Mouse (Mus musculus) 3T3-L1 (cell line): ENCODE data around the gene Fkbpl.
A peak's percentile ranks its signal among the peaks of the same experiment; 100 is the strongest.

Experiments used
- DNase-seq: peaks from one replicate; pipeline ENCODE4 v3.0.0-alpha.2; 2015; ENCODE audit warnings: low read depth, low spot score

Fkbpl gene

DNA sequence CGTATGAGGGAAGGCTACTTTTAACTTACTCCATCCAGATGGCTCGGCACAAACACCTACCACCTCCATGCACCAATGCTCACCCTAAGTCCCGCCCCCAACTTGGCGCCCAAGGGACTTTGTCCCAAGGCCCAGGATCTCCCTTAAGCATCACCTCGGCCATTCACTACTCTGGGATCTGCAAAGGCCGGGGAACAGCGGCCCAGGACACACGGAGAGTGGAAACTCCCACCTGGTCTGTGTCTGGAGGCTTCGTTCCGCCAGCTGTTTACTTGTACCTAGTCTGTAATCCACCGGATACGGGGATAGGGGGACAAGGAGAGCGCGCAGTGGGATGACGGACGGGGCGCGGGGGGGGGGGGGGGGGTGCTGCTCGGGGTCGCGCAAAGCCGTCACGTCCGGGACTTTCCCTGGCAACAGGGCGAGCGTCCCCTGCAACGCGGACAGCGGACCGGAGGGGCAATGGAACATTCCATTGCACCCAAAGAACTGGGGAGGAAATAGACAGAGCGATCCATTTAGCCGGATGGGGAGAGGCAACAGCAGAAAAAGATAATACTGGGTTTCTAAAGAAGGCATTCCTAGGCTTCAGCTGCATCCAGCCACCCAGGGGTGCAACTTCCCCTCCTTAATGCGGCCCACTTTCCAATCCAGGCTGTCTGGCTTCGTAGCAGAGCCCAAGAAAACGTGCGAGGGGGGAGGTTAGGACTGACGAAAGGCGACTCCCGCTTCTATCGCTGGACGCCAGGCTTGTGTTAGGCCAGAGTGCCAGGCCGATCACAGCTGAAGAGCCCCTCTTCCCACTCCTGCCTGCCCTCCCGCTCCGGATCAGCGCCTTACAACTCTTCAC, 17.2 kb upstream of the Fkbpl start:
- peak; percentile 91 for DNase-seq

DNA sequence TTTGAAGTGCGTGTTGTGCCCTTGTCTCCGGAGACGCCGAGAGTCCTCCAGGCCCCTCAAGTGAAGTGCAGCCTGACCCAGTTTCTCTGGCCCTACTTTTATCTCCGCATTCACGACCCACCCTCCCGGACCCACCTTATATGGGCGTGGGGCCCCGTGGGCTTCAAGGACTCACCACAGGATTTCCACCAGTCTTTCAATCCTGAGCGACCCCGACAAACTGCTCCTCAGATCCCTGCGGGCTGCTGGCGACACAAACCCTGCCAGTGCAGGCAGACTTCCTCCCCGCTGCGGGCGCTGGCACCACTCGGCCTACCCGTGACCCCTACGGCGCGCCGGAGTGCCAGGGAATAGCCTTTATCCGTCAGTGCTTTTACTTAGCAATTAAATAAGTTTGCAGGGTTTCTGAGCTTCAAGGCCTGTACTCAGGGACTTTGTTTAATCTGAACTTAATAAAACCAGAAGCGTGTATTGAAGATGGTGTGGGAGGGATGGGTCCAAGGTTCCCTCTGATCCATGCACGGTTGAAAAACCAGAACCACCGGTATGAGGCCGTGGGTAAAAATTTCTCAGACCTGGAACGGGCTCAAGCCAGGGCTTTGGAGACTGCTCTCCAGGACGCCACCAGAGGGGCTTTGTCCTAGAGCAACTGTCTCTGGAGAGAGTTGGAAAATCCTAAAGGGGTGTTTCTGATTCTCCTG, 16.5 kb upstream of the Fkbpl start, which contains the start of gene Ppt2:
Gene Ppt2, minus strand, starts transcription at position 568 of the 701 bp plus-strand sequence.
- peak; percentile 45 for DNase-seq

DNA sequence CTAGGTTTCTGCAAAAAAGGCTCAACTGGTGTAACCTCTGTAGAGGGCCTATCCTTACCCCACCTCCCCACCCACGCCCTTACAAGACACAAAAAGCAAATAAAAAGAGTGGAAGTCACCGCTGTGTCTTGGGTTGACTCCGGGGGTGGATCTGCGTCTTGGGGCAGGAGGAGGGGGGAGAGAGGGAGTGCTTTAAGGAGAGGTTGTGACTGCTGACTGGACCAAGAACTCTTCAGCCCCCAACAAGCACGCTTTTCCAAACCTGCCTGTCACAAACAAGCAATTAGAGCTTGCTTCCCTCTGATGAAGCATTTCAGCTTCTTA, 16.0 kb upstream of the Fkbpl start:
- no peak for DNase-seq

DNA sequence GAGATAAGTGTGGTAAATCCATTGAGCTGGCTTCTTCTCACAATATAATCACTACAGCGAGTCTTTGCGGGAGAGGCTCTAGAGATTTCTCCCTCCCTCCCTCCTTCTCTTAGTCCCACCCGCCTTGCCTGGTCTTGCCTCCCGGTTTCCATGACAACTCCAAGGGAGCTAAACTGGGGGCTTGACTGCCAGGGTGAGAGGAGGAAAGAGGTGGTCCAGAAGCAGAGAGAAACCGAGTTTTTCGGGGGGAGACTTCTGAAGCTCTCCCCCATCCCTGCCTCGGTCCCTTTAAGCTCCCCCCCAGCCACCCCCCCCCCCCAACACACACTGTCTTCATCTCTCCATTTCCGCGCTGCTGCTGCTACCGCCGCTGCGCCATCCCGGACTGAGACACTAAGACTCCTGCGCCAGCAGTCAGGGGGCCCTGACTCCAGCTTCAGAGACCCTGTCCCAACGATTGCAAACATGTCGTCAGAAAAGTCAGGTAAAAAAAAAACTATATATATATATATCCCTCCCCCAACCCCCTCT, 15.3 kb upstream of the Fkbpl start, which contains the start of gene Prrt1:
Gene Prrt1, plus strand, starts transcription at position 313 of the 531 bp plus-strand sequence.
- DNase-seq, result no peak

DNA sequence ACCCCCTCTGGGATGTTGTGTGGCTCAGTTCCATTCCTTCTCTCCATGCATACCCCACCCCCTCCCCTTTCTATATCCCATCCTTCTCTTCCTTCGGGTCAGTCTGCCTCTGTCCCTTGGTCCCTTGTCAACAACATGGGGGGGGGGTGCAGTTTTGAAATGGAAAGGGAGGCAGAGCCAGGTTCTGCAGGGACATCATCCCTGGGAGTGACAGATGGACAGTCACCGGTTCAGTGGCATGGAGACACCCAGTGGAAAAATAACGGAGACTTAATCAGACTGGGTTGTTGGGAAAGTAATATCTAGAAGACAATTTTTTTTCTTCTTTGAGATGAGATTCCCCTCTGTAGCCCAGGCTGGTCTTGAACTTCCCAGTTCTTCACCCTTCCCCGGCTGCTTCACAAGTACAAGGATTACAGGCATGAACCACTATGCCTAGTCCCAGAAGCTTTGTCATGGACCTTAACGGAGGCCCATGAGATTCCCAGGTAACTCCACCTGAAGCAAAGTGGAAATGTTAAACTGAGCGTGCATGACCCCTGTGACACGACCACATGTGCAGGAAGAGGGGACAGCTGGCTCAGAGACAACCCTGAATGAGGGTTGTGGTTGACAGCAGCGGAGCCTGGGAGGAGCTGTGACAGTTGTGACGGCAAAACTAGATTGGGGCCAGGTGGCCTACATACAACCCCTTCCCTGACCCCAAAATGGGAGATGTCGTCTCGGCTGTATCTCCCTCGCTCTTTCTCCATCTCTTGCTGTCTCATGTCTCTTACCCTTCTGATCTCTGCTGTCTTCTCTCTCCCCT, 14.6 kb upstream of the Fkbpl start:
- no peak for DNase-seq

DNA sequence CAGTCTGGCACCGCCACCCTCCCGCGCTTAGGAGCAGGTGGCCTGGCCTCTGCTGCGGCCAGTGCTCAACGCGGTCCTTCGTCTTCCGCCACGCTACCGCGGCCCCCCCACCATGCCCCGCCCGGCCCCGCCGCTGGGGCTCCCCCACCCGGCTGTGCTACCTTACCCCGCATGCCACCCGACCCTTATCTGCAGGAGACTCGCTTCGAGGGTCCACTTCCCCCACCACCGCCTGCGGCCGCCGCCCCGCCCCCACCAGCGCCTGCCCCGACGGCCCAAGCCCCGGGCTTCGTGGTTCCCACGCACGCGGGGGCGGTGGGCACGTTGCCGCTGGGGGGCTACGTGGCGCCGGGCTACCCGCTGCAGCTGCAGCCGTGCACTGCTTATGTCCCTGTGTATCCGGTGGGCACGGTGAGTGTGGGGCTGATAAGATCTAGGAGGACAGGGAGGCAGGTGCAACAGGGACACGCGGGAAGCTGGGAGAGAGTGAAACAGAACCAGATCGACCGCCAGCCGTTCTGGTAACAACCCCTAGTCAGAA, 13.7 kb upstream of the Fkbpl start:
- no peak for DNase-seq

DNA sequence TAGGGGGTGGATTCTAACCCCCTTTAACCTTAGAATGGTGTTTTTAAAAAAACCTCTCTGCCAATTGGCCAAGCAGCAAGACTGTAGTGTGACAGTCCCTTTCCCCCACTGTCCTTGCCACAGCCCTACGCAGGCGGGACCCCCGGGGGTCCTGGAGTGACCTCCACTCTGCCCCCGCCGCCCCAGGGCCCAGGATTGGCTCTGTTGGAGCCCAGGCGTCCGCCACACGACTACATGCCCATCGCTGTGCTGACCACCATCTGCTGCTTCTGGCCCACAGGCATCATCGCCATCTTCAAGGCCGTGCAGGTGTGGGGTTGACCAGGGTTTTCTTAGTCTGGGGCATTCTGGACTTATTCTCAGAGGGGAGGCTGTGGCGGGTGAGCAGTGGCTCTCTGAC, 12.9 kb upstream of the Fkbpl start:
- DNase-seq, result no peak

DNA sequence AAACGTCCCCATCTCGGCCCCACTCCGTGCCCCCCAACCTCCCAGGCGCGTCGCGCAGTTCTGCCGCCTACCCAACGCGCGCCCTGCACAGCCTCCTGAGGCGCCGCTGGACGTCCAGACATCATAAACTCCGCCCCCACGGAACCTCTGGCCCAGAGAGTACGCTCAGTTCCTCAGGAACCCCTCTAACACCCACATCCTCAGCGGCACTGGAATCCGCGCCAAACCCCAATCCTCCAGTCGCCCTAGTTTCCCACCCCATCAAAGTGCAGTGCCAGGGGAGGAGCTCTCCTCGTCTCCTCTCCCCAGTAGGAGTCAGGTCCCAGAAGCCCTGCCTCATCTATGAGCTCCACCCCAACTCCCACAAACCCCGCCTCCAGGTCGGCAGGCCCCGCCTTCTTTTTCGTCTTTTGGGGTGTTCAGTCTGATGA, 12.3 kb upstream of the Fkbpl start:
- no peak for DNase-seq

DNA sequence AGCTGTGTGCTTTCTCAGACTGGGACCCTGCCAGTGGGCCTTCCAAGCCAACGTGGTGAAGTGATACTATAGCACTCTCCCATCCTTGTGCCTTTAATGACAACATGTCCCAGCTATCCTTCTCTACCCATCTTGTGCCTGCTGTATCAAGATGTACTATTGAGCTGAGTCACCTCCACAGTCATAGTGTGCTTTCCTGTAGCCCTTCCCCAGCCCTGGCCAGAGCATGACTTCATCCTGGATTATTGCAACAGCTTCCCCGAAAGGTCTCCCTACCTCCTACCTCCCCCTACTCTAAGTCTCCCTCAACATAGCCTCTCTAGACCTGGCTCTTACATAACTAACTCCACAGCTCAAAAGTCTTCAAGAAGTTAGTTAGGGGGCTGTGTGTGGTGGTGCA, 8.9 kb upstream of the Fkbpl start:
- peak; percentile 71 for DNase-seq

DNA sequence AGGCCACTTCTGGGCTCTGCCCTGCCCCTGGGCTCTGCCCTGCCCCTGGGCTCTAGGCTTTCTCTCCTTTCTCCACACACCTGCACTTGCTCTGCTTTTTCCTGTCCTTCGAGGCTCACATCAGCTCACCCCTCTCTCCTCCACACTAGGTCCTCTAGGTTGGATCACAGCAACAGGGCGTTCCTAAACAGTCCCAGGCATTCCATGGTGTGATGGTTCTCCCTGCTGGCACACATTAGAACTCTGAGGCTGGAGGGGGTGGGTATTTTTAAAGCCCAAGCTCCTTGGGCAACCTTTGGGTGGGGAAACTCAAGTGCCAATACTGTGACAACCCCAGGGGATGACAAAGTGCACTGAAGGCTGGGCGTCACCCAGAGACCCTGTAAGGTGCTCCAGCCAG, 7.1 kb upstream of the Fkbpl start:
- no peak for DNase-seq

DNA sequence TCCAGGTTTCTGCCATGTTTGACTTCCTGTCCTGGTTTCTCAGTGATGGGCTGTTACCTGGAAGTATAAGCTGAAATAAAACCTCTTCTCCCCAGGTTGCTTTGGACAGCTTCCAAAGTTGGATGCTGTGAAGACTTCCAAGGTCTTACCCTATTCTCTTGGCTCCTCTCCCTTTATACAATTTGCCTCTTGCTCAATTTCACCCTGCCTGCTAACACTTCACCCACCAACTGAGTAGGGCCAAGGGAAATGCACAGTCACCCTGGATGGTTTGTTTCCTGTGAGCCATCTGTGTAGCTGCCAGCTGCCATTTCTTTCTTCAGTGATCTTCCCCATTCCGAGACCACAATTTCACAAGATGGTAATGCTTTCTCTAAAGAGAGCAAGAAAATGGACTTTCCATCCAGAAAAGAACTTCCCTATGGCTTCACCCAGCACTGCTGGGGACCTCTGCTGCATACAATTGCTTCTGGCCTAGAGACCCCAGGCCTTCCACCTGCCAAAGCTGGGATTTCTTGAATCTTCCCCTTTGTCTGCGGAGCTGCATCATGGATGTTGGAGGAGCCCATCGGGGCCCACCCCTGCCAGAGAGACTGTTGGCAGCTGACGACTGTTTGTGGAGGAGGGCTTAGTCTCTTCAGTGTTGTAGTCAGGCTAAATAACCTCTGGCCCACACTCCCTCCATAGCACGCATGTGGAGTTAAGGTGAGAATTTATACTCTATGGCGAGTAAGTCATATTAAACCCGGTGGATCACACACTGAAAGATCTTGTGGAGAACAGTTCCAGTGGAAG, 4.9 kb upstream of the Fkbpl start:
- peak; percentile 46 for DNase-seq

DNA sequence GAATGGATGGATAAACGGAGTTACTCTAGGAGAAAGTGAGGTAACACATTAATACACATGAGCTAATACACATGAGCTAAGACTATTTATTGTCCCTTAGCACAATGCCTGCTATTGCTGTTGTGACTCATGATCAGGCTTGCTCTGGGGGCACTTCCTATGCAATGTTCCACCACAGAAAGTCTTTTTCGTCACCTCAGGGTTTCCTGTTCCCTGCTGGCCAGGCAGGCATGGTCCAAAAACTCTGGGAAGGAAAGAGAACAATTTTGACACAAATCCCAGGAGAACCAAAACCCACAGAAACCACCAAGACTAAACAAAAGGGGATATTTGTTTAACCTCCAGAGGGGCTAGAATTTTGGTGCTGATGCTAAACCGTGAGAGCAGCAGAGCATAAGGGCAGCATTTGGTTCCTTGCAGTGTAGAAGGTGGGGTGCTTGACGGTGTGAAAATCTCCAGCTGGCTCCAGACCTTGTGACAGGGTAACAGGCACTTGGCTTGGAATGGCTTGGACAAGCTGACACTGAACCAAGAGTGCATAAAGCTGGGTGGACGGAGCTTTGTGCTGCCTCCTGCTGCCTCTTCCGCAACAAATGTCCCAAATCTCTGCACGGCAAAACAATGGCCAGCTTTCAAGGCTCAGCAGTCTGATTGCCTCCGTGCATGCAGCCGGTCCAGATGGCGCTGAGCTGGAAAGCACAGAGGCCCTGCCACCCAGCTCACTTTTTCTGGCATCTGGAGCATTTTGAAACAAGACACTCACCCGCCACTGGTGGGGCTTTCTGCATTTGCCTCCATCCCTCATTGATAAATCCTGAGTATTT, 3.6 kb upstream of the Fkbpl start:
- peak; percentile 95 for DNase-seq

DNA sequence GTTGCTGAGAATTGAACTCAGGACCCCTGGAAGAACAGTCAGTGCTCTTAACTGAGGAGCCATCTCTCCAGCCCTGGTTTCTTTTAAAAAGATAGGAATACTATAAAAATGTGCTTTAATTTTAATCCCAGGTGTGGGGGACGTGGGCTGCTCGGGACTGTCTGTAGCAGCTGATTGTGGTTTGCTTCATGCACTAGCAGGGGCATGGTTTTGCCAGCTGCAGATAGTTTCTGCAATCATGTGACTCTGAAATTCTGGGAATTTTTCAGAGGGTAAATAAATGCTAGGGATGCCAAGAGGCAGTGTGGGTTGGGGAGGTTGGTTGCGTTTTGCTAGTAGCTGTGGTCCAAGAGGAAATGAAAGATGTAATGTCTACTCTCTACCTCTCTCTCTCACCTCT, 2.6 kb upstream of the Fkbpl start:
- no peak for DNase-seq

DNA sequence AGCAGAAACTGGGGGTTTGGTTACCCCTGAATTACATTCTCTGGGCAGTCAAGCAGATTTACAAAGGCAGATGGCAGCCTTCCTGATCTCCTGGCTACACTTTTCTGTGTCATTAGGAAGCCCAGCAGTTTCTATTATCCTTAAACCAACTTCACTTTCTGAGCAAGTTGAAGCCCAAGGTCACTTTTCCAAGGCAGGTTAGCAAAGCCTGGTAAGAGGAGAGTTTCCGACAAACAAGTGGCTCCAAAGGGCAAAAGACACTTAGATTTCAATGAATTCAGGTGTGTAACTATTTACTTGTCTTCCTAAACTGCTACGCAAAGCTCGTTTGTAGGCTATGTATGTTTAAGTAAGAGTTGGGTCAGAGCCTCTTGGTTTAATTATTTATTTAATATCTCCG, 1.2 kb upstream of the Fkbpl start:
- no peak for DNase-seq

DNA sequence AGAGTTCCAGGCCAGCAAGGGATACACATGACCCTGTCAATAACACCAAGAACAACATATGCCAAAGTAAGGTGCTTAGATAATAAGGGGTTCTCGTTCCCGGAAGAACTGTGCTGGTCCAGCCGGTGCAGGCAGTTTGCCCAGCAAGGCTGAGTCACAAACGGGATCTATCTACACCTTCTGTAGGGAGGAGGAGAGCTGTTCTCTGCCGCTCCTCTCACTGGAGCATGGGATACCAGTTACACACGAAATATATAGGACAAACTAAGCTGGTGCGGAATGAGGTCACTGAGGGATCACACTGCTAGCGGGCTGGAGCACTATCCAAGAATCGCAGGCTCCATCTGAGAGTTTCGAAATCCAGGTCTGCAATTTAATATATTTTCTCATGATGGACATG, 620 bp upstream of the Fkbpl start:
- DNase-seq, result peak; percentile 69

DNA sequence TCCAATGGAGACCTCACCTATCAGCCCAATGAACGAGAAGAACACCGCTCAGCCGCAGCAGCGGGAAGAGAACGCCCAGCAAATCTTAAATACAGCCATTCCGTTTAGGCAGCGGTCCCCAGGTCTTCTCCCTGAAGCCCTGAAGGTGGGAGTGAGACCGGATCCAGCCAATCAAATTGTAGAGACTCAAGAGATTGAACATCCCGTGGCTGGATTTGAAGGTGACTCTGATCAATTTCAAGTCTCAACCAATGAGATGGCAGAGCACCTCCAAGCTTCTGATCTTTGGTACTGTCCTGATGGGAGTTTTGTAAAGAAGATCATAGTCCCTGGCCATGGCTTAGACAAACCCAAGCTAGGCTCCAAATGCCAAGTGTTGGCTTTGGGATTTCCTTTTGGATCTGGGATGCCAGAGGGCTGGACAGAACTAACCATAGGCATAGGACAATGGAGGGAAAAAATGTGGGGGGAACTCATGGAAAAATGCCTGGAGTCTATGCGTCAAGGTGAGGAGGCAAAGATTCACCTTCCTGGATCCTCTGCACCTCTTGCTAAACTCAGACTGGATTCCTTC, 779 bp downstream of the Fkbpl start:
- DNase-seq, result peak; percentile 59

DNA sequence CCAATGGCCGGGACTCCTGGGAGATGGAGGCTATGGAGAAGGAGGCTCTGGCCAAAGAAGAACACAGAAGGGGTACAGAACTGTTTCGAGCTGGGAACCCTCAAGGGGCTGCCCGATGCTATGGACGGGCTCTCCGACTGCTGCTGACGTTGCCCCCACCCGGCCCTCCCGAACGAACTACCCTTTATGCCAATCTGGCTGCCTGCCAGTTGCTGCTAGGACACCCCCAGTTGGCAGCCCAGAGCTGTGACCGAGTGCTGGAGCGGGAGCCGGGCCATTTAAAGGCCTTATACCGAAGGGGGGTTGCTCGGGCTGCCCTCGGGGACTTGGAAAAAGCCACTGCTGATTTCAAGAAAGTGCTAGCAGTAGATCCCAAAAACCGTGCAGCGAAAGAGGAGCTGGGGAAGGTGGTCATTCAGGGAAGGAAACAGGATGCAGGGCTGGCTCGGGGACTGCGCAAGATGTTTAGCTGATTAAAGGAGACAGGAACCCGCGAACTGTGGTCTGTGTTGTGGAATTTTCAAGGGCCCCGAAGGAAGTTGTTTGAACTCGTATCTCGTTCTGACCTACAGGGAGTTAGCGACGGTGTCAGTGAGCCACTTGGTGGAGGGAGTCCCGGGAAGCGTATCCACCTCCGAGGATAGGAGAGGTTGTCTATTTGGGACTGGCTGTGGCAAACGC, 1.4 kb downstream of the Fkbpl start:
- DNase-seq, result no peak

DNA sequence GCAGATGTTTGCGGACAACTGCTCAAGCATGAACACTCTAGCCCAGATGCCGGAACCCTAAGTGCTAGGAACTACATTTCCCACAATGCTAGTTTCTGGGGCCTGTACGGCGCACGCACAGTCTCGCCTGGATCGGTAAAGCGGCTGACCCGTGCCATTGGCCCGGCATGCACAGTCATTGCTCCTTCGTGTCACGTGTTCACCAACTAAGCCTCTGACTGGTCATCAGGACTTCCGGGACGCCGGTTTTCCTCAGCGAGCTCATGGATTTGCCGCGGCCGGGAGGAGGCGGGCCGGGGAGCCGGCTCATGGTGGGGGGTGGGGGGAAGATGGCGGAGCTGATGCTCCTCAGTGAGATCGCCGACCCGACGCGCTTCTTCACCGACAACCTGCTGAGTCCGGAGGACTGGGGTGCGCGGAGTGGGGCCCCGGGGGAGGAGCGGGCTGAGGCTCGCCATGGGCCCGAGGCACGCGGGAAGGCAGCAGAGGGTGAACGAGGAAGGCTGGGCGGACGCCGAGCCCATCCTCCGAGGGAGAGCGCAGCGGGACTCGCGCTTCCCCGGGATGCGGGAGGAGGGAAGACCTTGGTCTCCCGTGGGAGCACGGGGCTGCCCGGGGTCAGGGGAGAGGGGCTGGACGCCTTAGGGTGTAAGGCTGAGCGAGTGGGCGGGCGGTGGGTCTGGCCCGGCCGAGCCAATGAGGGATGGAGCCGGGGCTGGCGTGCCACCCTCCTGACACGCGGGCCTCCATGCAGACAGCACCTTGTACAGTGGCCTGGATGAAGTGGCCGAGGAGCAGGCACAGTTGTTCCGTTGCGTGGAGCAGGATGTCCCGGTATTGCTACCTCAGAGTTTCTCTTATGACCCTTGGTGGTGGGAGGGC, 2.6 kb downstream of the Fkbpl start, which contains the start of gene Atf6b:
Gene Atf6b, plus strand, starts transcription at position 241 of the 882 bp plus-strand sequence.
- DNase-seq, result peak; percentile 100
